Mouse (Mus musculus) limb, embryonic 14.5 days (tissue): ENCODE data around the gene Nin. TPM values are rescaled to one million over a fixed set of nuclear protein-coding genes. Genes with fewer than 3 reads are reported as not detected.

Experiments used
- ATAC-seq: fragments of 200-750 bp; cut with Nextera tagmentation; 2 replicates; pipeline ENCODE4 v1.8.0; 2017; ENCODE audit warnings: low read depth, moderate number of reproducible peaks, moderate TSS enrichment; ENCODE audit not compliant: low FRiP score
- DNase-seq: peaks from one replicate; pipeline ENCODE4 v3.0.0-alpha.2; 2015; ENCODE audit warnings: low spot score
- H3K27ac ChIP-seq: fragments of 300-500 bp; sonication (generic); replicated peaks from 2 replicates; pipeline ENCODE4 v1.5.1; 2014; ENCODE audit warnings: low read depth, mild to moderate bottlenecking, low read length, moderate library complexity, mixed read lengths
- H3K27me3 ChIP-seq: fragments of 300-500 bp; sonication (generic); 2 replicates; pipeline ENCODE4 v1.6.1; 2014; ENCODE audit warnings: low read length, mixed read lengths; ENCODE audit not compliant: control insufficient read depth, insufficient read depth
- H3K36me3 ChIP-seq: fragments of 300-500 bp; sonication (generic); 2 replicates; pipeline ENCODE4 v1.6.1; 2014; ENCODE audit warnings: mild to moderate bottlenecking, low read length, moderate library complexity, mixed read lengths; ENCODE audit not compliant: control insufficient read depth, insufficient read depth
- H3K4me1 ChIP-seq: fragments of 300-500 bp; sonication (generic); 2 replicates; pipeline ENCODE4 v1.6.1; 2014; ENCODE audit warnings: antibody characterized with exemption, low read length, mixed read lengths; ENCODE audit not compliant: control insufficient read depth, insufficient read depth
- H3K4me2 ChIP-seq: fragments of 300-500 bp; sonication (generic); replicated peaks from 2 replicates; pipeline ENCODE4 v1.6.1; 2014; ENCODE audit warnings: low read depth, mild to moderate bottlenecking, low read length, moderate library complexity; ENCODE audit not compliant: severe bottlenecking
- H3K4me3 ChIP-seq: fragments of 300-500 bp; sonication (generic); replicated peaks from 2 replicates; pipeline ENCODE4 v1.5.1; 2014; ENCODE audit warnings: low read length
- H3K9ac ChIP-seq: fragments of 300-500 bp; sonication (generic); 2 replicates; pipeline ENCODE4 v1.6.1; 2014; ENCODE audit warnings: mild to moderate bottlenecking, low read depth, low read length, moderate library complexity; ENCODE audit not compliant: severe bottlenecking
- H3K9me3 ChIP-seq: fragments of 300-500 bp; sonication (generic); 2 replicates; pipeline ENCODE4 v1.6.1; 2016; ENCODE audit warnings: low read length; ENCODE audit not compliant: control insufficient read depth
- POLR2A ChIP-seq: fragments of 200-500 bp; IDR thresholded peaks from 2 replicates; pipeline ENCODE4 v1.8.0; 2012; ENCODE audit warnings: inconsistent platforms, mild to moderate bottlenecking, moderate library complexity, borderline replicate concordance; ENCODE audit not compliant: insufficient read depth, insufficient read length; ENCODE audit errors: extremely low read depth
- WGBS: fragments of 180-500 bp; shearing (Covaris S2); extraction: QIAGEN DNeasy Blood & Tissue Kit; methylation state at CpG from one replicate; pipeline ENCODE4 v1.1.7; 2014; 5-methylcytosine and 5-hydroxymethylcytosine counted together
- polyA plus RNA-seq, 2 experiments: library from polyadenylated mRNA; depleted of rRNA in 1 of 2; stranded (reverse) in 1 of 2; unstranded in 1 of 2; fragments of >200 nt; fragmentation: Nextera tagmentation in 1 of 2; extraction: Ambion mirVana in 1 of 2; gene quantifications; 2 replicates each; pipeline versions ENCODE4 v1.2.1 to v1.2.3; 2012 to 2014

The Nin gene
- polyA plus RNA-seq, 2 experiments, result 13.7 to 16.9 TPM

DNA sequence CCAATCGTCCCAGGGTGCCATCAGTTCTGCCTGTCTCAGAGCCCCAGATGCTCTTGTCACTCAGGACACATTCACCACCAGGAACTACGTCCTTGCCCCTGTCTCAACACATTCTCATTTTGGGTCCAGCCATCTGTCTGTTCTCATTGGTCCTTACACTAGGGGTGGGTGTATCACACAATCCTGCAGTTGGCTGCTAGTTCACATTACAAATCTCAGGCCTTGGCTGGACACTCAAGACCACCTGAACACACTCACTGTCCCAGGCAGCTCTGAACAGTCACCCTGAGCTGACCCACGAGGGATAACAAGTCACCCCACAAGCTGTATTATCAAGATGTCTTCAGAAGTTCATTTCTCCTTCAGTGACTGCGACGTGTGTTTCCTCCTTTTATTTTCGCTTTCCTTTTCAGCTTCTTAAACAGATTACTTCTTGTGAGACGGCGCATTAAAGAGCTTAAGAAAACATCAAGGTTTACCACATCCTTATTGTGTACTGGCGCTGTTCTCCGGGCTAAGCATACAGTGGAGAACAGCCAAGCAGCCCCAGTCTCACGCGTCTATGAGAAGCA, 22.8 kb upstream of the Nin start:
- Histone ChIP-seq H3K36me3 (no peaks in the 10 kb centered on the region), H3K27me3 (no peaks in the 10 kb centered on the region), H3K4me1 (no peaks in the 10 kb centered on the region), H3K9me3 (no peaks in the 10 kb centered on the region), H3K4me2 (no peak overlapping the region), H3K9ac (no peak overlapping the region), H3K4me3 (no peak overlapping the region), H3K27ac (no peak overlapping the region)
- DNase-seq, result no peak
- no peak for TF ChIP-seq POLR2A
- WGBS, result 56% methylated on average over 12 of the region's 12 CpGs
- peak; percentile 32; the same call in 1 of the 2 replicates for ATAC-seq

DNA sequence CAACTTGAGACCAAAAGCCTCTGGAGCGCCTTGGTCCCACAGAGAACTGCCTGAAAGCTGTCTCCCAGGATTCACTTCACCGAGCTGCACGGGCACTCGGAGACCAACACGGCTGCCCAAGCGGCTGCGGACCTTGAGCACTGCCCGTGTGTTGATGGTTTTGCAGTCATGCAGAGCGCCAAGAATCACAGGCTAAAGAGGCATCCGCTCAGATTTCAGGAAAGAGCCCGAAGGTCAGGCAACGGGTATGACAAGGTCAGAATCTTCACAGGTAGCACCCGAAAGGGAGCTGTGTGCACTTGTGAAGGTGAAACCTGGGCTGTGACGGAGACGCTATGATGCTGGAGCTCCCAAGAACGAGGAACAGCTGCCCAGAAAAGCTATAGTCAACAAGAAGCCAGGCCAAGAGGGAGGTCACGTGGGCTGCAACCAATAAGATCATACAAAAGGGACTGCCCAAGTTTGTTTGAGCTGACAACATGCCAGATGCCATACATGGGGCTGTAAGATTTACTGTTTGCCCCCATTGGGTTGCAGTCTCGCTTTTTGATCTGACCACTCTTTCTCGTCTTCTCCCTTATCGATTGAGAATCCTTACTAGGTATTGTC, 21.2 kb upstream of the Nin start:
- H3K4me1 ChIP-seq, result no peaks in the 10 kb centered on the region
- WGBS, result 85% methylated on average over 20 of the region's 20 CpGs
- no peak for TF ChIP-seq POLR2A
- H3K36me3 ChIP-seq, result no peaks in the 10 kb centered on the region
- ATAC-seq (no peak), DNase-seq (no peak)
- H3K9ac ChIP-seq, result no peak overlapping the region
- H3K27ac ChIP-seq, result no peak overlapping the region
- no peaks in the 10 kb centered on the region for H3K9me3 ChIP-seq
- H3K4me2 ChIP-seq, result no peak overlapping the region
- H3K4me3 ChIP-seq, result no peak overlapping the region
- H3K27me3 ChIP-seq, result no peaks in the 10 kb centered on the region

DNA sequence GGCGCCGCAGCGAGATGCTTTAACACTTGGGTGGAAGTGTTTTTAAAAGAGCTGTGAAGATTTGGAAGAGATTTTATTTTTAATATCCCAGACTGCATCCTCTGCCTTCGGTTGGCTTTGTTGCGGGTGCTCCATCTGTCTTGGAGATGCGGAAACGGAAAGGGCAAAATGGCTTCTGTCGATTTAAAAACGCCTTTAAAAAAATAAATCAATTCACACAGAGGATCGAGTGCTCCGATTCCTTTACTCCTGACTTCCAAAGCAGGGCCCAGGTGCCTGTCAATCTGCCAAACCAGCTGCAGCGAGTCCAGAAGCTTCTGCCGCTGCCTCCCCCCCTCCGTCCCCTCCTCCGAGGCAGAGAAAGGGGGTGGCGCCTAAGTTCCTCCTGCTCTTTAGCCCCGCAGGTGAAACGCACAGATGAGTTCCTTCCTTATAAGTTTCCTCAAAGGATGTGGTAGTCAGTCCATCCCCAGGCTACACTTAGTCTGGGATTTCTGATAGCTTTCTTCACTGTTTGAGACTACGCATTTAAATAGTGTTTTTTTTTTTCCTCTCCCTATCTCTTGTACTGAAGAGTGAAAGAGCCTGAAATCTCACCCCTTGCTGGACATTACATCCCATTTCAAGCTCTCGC, 17.6 kb upstream of the Nin start:
- H3K4me2 ChIP-seq, result peak overlapping the region; percentile 27
- no peak for TF ChIP-seq POLR2A
- H3K4me3 ChIP-seq, result peak overlapping the region; percentile 4; the same call in 1 of the 2 replicates
- no peaks in the 10 kb centered on the region for H3K4me1 ChIP-seq
- no peaks in the 10 kb centered on the region for H3K36me3 ChIP-seq
- ATAC-seq (peak; percentile 15; the same call in 1 of the 2 replicates), DNase-seq (peak; percentile 76)
- 36% methylated on average over 20 of the region's 20 CpGs for WGBS
- H3K27ac ChIP-seq, result no peak overlapping the region
- no peaks in the 10 kb centered on the region for H3K9me3 ChIP-seq
- H3K9ac ChIP-seq, result no peak overlapping the region
- no peaks in the 10 kb centered on the region for H3K27me3 ChIP-seq

DNA sequence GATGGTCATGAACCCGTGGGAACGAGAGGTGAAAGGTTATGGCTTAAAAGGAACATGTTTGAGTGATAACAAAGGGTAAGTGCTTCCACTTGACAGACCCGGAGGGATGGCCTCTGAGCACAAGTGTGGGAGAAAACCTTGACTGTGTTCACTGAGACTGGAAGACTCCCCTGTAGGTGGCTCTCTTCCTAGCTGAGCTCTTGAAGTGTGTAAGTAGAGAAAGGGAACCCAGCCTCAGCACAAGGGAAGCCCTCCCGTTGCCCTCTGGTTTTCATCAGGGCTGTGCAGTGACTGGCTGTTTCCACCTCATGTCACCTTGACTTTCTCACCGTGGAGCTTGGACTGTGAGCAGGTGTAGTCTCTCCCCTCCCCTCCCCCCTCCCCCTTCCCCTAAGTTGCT, 15.6 kb upstream of the Nin start:
- H3K36me3 ChIP-seq, result no peaks in the 10 kb centered on the region
- no peaks in the 10 kb centered on the region for H3K9me3 ChIP-seq
- 58% methylated on average over 5 of the region's 5 CpGs for WGBS
- H3K4me3 ChIP-seq, result no peak overlapping the region
- ATAC-seq (no peak), DNase-seq (no peak)
- no peak for TF ChIP-seq POLR2A
- H3K27ac ChIP-seq, result no peak overlapping the region
- H3K4me1 ChIP-seq, result no peaks in the 10 kb centered on the region
- no peak overlapping the region for H3K9ac ChIP-seq
- no peak overlapping the region for H3K4me2 ChIP-seq
- no peaks in the 10 kb centered on the region for H3K27me3 ChIP-seq

DNA sequence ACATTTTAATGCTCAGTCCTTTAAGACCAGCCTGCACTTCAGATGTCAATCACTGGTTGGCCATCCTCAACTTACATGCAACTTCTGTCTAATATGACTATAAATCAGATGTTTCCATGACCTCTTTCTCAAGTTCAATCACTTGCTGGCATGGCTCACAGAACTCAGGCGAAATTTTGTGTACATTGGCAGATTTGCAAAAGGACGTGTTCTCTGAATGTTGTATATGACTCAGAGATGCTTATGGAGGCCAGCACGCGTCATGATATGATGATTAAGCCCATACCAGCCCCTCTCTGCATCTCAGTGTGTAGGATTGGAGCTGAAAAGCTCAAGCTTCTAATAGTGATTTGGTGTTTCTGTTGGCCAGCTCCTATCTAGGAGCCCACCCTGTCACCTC, 13.1 kb upstream of the Nin start:
- ATAC-seq, result no peak
- no peak overlapping the region for H3K4me2 ChIP-seq
- 91% methylated on average over 4 of the region's 4 CpGs for WGBS

More for the DNA sequence above, 13.1 kb upstream of the Nin start:
- Histone ChIP-seq H3K36me3 (no peaks in the 10 kb centered on the region), H3K27me3 (no peaks in the 10 kb centered on the region), H3K27ac (no peak overlapping the region), H3K9ac (no peak overlapping the region), H3K4me1 (no peaks in the 10 kb centered on the region), H3K4me3 (no peak overlapping the region), H3K9me3 (no peaks in the 10 kb centered on the region)
- no peak for TF ChIP-seq POLR2A
- DNase-seq, result no peak
